Mouse (Mus musculus): ENCODE measurements around the gene Prss30.
A peak's percentile ranks its signal among the peaks of the same experiment; 100 is the strongest.

Gene Prss30

GRCm38 (mm10) chr17:23980297-23980909 is at the start of gene Prss30:
Gene Prss30, minus strand, starts transcription at chr17:23980566.
- no peak for DNase-seq (ENCODE audit: low spot score)

DNA sequence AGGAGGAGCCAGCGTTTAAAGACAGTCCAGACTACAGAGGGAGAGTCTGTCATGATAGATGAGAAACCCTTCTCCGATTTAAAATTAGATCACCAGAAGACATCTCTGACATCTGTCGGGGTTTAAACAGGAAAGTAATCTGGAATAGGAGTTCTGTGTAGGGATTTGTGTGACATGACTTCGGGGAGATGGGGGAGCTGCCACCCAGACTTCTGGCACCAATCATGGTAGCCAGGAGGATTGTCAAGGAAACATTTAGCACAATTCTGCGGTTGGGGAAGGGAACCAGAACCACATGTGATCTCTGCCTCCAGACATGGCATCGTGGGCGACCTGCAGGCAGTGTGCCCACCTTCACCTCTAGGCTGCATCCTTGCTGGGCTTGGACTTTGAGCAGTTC is 49.1 kb upstream of the Prss30 start:
- no peak for DNase-seq (ENCODE audit: low spot score)

GRCm38 (mm10) chr17:24021375-24022199 is 41.2 kb upstream of the Prss30 start:
- peak; percentile 14 for DNase-seq (ENCODE audit: low spot score)

GRCm38 (mm10) chr17:24020696-24021095 is 40.3 kb upstream of the Prss30 start:
- no peak for DNase-seq (ENCODE audit: low spot score)

DNA sequence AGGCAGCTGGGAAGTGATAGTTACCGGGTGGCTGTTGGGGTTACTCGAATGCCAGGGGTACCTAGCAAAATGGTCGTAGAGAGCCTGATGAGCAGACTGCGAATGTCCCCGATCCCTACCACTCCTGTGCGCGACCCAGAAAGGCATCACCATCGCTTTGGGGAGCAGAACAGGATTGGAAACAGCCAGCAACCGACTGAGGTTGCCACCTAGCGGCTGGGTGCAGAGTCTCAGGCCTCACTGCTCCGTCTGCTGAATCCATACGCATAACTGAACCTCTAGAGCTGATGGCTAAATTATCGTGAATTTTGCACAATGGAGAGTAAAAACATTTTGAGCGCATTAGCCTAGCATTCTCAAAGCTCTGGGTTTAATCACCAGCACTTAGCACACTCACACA is 35.4 kb upstream of the Prss30 start:
- DNase-seq (ENCODE audit: low spot score) = peak; percentile 22

DNA sequence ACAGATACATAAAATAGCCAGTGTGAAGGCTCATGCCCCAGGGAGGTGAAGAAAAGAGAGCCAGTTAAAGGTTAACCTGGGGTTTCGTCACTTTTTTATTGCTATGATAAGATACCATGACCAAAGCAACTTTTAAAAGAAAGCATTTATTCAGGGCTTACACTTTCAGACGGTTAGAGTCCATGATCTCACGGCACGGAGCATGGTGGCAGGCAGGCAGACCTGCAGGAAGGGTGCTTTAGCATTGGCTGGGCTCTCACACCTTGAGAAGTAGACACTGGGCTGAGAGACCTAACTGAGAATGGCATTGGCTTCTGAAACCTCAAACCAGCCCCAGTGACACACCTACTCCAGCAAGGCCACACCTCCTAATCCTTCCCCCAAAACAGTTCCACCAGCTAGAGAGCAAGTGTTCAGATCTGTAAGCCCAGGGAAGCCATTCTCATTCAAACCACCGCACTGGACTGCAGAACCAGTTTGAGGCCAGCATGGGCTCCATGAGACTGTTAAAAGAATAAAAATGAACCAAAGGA is 34.1 kb upstream of the Prss30 start:
- no peak for DNase-seq (ENCODE audit: low spot score)

- DNase-seq (ENCODE audit: low spot score) = no peak
Observed at GRCm38 (mm10) chr17:24012921-24013320, 32.6 kb upstream of the Prss30 start.

DNA sequence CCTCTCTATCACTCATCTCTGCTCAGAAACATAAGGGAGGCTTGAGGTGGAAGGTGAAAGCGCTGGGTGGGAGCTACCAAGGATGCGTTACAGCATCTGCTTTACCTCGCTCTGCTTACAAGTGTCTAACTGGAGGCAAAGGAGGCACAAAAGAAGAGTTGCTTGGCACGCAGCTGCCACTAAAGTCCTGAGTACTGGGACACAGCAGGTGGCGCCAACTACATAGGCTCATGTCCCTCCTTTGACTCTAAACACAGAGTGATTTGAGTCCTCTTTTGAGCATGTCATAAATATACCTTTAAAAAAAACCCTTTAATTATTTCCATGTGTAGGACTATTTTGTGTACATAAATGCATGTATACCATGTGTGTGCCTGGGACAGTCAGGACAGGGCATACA is 29.3 kb upstream of the Prss30 start:
- no peak for DNase-seq (ENCODE audit: low spot score)

DNA sequence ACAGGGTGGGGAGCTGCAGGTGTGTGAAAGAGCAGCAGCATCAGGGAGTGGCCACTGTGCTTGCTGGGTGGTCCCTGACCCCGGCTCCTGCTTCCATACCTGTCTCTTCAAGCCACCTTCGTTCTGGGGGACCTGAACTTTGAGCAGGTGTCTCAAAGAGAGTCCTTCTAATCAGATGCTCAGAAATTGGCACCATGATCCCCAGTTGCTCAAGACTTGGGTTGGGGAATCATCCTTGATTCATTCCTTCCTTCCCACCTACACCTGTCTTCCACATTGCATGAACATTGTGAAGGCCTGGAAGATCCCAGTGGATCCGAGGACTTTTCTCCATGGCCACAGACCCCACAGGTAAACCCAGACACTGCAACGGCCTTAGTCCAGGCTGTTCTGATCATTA is 27.7 kb upstream of the Prss30 start:
- DNase-seq (ENCODE audit: low spot score) = no peak

GRCm38 (mm10) chr17:24007391-24007790 is 27.0 kb upstream of the Prss30 start:
- DNase-seq (ENCODE audit: low spot score) = no peak

- no peak for DNase-seq (ENCODE audit: low spot score)
Observed at GRCm38 (mm10) chr17:24006930-24007329, 26.6 kb upstream of the Prss30 start.

DNA sequence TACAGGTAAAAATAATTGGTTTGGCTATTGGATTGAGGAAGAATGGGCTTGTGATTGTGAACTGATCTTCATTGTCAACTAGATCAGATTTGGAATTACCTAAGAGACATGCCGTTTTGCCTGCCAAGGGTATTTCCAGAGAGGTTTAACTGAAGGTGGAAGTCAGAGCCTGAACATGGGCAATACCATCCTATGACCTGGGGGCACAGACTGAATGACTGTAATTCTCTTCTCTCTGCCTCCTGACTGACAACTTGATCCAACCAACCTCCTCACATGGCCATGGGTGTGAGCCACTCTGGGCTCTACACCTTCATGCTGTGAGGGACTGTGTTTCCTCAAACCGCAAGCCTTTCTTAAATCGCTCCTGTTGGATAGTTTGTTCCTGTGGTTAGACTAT is 24.7 kb upstream of the Prss30 start:
- DNase-seq (ENCODE audit: low spot score) = no peak

- no peak for DNase-seq (ENCODE audit: low spot score)
Observed at GRCm38 (mm10) chr17:24004071-24004665, 23.8 kb upstream of the Prss30 start.

GRCm38 (mm10) chr17:24000404-24000803 is 20.0 kb upstream of the Prss30 start:
- DNase-seq (ENCODE audit: low spot score) = peak; percentile 32

DNA sequence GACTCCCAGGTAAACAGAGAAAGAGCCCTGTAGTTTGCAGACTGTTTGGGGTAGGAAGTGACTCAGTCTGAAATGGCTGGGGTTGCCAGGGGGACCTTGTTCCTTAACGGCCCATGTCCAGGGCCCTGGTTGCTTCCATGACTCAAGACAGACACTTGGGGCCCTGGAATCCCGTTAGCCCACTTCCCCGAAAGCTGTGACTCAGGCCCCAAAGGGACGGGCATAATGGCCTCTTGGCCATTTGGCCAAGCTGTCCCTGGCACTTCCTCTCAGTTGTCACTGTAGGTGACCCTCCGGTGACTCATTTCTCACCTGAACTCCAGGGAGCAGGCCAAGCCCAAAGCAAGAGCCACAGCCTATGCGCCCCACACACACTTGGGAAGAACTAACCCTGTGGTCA is 18.0 kb upstream of the Prss30 start:
- no peak for DNase-seq (ENCODE audit: low spot score)

DNA sequence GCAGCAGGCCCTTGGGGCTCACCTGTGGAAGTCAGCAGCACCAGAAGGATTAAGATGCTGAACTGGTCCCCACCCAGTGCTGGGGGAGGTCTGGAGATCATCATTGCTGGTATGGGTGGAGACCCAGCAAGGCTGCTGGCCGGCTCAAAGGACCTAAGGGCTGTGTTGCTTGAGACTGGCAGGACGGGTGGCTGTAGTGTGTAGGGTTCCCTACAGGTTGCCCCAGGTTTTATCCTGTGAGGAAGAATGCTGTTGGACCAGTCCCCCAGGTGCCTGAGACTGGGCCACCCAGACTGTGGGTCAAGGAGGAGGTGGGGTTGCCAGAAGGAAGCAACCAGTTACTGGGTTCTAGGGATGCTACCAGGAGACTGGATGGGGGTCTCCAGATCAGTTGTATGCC is 17.5 kb upstream of the Prss30 start, which contains the start of gene Prss22:
Gene Prss22 (minus strand): TSS at position 200 of the 400 bp plus-strand sequence.
- DNase-seq (ENCODE audit: low spot score) = no peak

- DNase-seq (ENCODE audit: low spot score) = no peak
Observed at GRCm38 (mm10) chr17:23995421-23995820, 15.1 kb upstream of the Prss30 start.

DNA sequence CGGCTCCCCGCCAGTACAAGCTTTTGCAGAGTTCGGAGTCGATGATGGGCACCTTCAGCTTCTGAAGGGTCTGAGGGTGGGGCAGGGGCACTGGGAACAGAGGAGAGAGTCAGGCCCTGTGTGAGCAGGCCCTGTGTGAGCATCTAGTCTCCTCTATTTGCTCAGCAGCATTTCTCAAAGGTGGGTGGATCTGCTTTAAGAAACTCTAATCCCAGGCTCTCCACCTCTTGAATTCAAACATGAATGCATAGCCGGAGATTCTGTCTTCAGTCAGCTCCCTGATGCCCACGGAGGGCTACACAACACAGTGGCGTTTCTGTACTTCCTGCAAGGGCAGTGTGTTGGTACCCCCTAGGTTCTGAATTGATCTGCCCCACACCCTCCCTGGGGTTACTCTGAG is 14.3 kb upstream of the Prss30 start:
- no peak for DNase-seq (ENCODE audit: low spot score)

DNA sequence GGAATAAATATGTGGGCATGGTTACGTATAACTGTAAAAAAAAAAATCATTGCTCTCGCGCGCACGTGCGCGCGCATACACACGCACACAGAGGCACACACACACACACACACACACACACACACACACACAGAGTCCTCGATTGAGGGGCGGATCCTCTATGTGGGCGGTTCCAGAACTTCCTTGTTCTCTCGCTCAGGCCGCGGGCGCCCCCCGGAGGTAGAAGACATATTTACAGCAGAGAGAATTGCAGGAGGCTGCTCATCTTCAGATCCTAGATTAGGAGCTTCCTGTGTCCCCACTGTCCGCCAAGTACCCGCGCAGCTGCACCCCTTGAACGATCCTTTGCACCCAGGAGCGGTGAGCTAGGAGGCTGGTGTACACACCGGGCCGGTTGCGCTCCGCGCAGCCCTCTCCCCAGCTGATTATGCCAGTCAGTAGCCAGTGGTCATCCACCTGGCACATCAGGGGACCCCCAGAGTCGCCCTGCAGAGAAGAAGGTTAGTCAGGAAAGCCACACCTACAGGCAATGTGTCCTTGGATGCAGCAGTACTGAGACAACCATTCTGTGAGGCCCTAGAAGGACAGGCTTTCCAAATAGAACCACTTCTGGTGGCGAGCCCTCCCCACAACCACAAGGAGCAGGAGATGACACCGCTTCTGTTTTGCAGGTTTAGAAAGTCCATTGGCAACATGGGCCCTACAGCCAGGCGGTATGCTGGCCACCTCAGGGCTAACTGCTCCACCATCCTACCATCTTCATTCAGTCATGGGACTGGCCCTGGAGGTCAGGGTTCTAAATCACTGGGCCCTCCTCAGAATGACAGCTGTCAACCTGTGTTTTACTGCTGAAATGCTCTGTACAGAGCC is 13.4 kb upstream of the Prss30 start:
- peak; percentile 90 for DNase-seq (ENCODE audit: low spot score)

DNA sequence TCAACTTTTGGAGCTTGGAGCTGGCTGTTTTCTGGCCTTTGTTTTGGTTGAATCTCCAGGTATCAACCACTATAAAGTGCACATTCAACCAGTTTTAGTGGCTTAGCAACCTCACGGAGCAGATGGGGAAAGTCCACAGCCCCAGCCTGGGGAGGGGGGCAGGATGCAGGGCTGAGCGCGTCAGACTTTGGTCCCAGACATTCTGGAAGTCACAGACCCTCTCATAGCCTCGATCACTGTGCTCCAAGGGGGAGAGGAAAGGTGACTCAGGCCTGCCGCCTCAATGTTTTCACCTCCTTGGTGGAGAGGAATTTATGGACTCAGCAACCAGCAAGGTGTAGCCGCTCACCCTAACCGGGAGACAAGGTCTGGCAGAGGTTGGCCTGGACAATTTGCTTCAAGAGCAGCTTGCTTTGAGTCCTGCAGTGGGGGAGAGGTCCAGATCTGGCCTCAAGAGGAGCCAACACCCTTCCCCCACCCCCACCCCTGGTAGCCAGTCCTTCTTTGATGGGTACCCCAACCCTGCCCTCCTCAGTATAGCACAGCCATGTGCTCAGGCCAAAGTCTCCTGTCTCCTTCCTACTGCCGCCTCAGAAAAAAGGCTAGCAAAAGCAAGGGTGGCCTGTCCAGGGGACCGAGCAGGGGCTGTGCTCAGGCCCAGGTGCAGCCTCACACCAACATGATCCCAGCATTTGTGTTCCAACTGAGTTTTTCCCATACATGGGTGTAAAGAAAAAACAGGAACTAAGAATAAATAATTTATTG is 12.6 kb upstream of the Prss30 start:
- DNase-seq (ENCODE audit: low spot score) = no peak

DNA sequence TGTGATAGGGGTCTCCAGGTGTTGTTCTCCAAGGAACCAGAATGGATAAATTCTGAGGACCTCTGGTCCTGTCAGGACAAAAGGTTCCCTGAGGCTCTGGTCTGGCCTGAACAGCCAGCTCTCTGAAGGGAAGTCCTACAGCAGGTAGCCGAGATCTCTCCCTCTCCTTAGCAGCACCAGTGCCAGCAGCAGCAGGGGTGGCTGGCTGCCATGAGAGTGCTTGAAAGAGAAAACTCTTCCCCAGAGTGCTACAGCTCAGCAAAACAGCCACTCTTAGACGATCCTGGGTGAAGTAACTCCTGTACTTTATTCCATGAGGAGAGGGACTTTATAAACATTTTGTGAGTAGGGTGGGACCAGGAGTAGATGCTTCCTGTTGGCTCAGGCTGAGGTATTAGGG is 9.4 kb upstream of the Prss30 start:
- no peak for DNase-seq (ENCODE audit: low spot score)
